Mouse (Mus musculus): ENCODE measurements around the gene L1cam.

DNA sequence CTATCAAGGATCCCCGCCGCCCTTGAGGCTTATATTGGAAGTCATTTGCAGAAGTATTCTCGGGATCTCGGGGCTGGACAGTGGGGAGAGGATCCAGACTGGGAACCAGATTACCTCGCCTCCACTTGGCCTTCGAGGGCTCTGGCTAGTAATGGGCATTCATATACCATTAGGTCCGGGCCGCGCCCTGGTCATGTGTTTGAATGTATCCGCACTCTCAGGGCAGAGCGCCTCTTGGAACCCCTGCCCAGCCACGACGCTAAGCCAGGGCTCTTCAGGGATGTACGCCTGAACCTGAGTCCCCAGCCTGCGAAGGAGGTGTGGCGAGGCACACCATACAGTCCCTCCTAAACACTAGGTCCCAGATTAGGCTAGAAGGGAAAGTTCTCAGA lies 14.9 kb downstream of the L1cam start:
- TF ChIP-seq CTCF (IDR thresholded peaks at IDR 0.05; ENCODE audit: control insufficient read depth, insufficient read depth, insufficient read length) (no peak), MYOG (IDR thresholded peaks at IDR 0.05; ENCODE audit: control insufficient read depth, extremely low read depth, insufficient read length) (no peak), MAX (IDR thresholded peaks at IDR 0.05) (no peak), CEBPB (IDR thresholded peaks at IDR 0.05; ENCODE audit: low read depth) (no peak), MYOD1 (IDR thresholded peaks at IDR 0.05; ENCODE audit: control insufficient read depth, insufficient read length, low read depth) (no peak)

All from C2C12 (cell line).